Mouse (Mus musculus) liver, embryonic 14.5 days (tissue): ENCODE data around the gene Eps8l1. TPM values are rescaled to one million over a fixed set of nuclear protein-coding genes. Genes with fewer than 3 reads are reported as not detected.
"Not testable (repeated sequence)": the region's sequence is repeated elsewhere in the genome, so short reads cannot be mapped to it uniquely, and the experiment has no call there.

Experiments used
- ATAC-seq: fragments of 200-750 bp; cut with Nextera tagmentation; 2 replicates; pipeline ENCODE4 v1.8.0; 2017; ENCODE audit warnings: moderate number of reproducible peaks, mild to moderate bottlenecking, moderate library complexity; ENCODE audit not compliant: insufficient read depth
- DNase-seq, 3 experiments: peaks; one replicate each; pipeline ENCODE4 v3.0.0-alpha.2; 2012 to 2013; ENCODE audit warnings: low read depth in 3 of 3, low spot score in 3 of 3
- H3K27ac ChIP-seq: fragments of 300-500 bp; sonication (generic); 2 replicates; pipeline ENCODE4 v1.5.1; 2014; ENCODE audit warnings: moderate library complexity, mild to moderate bottlenecking, control low read depth, inconsistent platforms
- H3K27me3 ChIP-seq: fragments of 300-500 bp; sonication (generic); 2 replicates; pipeline ENCODE4 v1.6.1; 2014; ENCODE audit warnings: mild to moderate bottlenecking, low read length, moderate library complexity; ENCODE audit not compliant: control insufficient read depth, insufficient read depth
- H3K36me3 ChIP-seq: fragments of 300-500 bp; sonication (generic); replicated peaks from 2 replicates; pipeline ENCODE4 v1.6.1; 2014; ENCODE audit warnings: low read depth; ENCODE audit not compliant: control insufficient read depth, insufficient read depth
- H3K4me1 ChIP-seq, 2 experiments: fragments of 200-500 bp in 1 of 2; fragments of 300-500 bp in 1 of 2; sonication (generic) in 1 of 2; replicated peaks; 2 replicates each; pipeline ENCODE4 v1.6.1; 2012 to 2014; ENCODE audit warnings: antibody characterized with exemption in 1 of 2, inconsistent platforms in 1 of 2, low read length in 1 of 2; ENCODE audit not compliant: control insufficient read depth in 2 of 2, insufficient read depth in 2 of 2
- H3K4me2 ChIP-seq: fragments of 300-500 bp; sonication (generic); 2 replicates; pipeline ENCODE4 v1.6.1; 2014; ENCODE audit warnings: low read depth, mild to moderate bottlenecking, control low read depth, moderate library complexity
- H3K4me3 ChIP-seq, 2 experiments: fragments of 200-500 bp in 1 of 2; fragments of 300-500 bp in 1 of 2; sonication (generic) in 1 of 2; 2 replicates each; pipeline ENCODE4 v1.5.1; 2012 to 2014; ENCODE audit warnings: low read depth in 2 of 2, low read length in 2 of 2, mild to moderate bottlenecking in 2 of 2, control low read depth in 1 of 2, inconsistent platforms in 1 of 2, moderate library complexity in 1 of 2; ENCODE audit not compliant: insufficient read depth in 1 of 2
- H3K9ac ChIP-seq: fragments of 300-500 bp; sonication (generic); replicated peaks from 2 replicates; pipeline ENCODE4 v1.6.1; 2014; ENCODE audit warnings: mild to moderate bottlenecking, control low read depth, moderate library complexity
- H3K9me3 ChIP-seq: fragments of 300-500 bp; sonication (generic); 2 replicates; pipeline ENCODE4 v1.6.1; 2016; ENCODE audit warnings: low read length, mixed read lengths; ENCODE audit not compliant: control insufficient read depth
- CTCF ChIP-seq: IDR thresholded peaks from 2 replicates; pipeline ENCODE4 v1.5.1; 2016; ENCODE audit warnings: antibody characterized with exemption, low read depth, control low read depth
- EP300 ChIP-seq: IDR thresholded peaks from 2 replicates; pipeline ENCODE4 v1.6.1; 2016; ENCODE audit warnings: antibody characterized with exemption, low read depth
- WGBS: fragments of 180-500 bp; shearing (Covaris S2); extraction: QIAGEN DNeasy Blood & Tissue Kit; methylation state at CpG from one replicate; pipeline ENCODE4 v1.1.7; 2014; ENCODE audit not compliant: insufficient replicate concordance; 5-methylcytosine and 5-hydroxymethylcytosine counted together
- polyA plus RNA-seq, 2 experiments: library from polyadenylated mRNA; depleted of rRNA in 1 of 2; stranded (reverse) in 1 of 2; unstranded in 1 of 2; fragments of >200 nt; fragmentation: Nextera tagmentation in 1 of 2; extraction: Ambion mirVana in 1 of 2; gene quantifications; 2 replicates each; pipeline versions ENCODE4 v1.2.1 to v1.2.3; 2012 to 2014

Gene Eps8l1
- polyA plus RNA-seq (2012; rRNA removed) (1.0 and 1.6 TPM in 2 replicates), polyA plus RNA-seq (2014; fragmentation: Nextera tagmentation; extraction: Ambion mirVana) (0.10 and 1.2 TPM in 2 replicates)

DNA sequence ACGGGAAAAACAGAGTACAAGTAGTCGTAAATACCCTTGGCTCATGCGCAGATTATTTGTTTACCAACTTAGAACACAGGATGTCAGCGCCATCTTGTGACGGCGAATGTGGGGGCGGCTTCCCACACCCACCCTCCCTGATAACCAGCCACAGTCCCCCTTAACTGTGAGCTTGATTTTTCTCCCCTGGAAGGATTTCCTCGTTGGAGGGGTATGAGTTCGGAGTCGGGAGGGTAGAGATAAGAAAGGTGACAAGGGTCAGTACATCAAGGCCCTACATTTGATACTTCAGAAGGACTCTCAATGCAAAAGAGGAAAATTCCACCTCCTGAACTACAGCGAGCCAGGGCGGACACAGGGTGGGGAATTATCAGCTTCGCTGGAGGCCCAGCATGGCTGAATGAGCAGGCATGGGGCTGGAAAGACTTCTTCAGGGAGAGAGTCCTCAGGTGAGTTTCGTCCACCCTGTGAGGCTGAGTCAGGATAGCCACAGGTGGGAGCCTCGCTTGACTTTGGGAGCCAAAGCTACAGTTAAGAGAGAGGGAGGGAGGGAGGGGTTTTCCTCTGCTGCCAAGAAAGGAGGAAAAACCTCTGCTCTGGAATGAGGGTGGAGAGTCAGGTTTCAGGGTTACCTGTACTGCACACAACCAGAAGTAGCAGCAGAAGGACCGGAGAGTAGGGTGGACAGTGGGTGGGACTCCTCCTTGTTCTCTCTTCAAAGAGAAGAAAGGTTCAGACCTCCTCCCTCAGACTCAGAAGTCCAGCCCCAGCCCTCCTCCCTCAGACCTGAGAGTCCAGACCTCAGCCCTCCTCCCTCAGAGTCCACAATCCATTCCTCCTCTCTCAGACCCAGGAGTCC, at the start of gene Eps8l1:
TSS of gene Eps8l1 (plus strand) at position 99 of the 859 bp plus-strand sequence.
- Histone ChIP-seq H3K9me3 (no peaks in the 10 kb centered on the region), H3K4me3 (peak within 1 kb of the TSS; percentile 49 to 54), H3K36me3 (no peaks in the 10 kb centered on the region), H3K4me2 (peak within 1 kb of the TSS; percentile 44), H3K27ac (peak within 1 kb of the TSS; percentile 74), H3K4me1 (no peaks in the 10 kb centered on the region; a peak in 1 of 4 replicates), H3K27me3 (no peaks in the 10 kb centered on the region), H3K9ac (peak within 1 kb of the TSS; percentile 63)
- TF ChIP-seq CTCF = no peak
- no peak for TF ChIP-seq EP300
- no peak for DNase-seq
- 47% methylated on average over 13 of the region's 16 CpGs for WGBS
- peak; percentile 78; the same call in 1 of the 2 replicates for ATAC-seq

GRCm38 (mm10) chr7:4412406-4412805, 48.1 kb upstream of the Eps8l1 start:
- not testable (repeated sequence) for H3K27ac ChIP-seq, H3K4me2 ChIP-seq, H3K27me3 ChIP-seq, H3K9ac ChIP-seq, ATAC-seq, H3K4me1 ChIP-seq, DNase-seq, H3K36me3 ChIP-seq, H3K4me3 ChIP-seq, H3K9me3 ChIP-seq
- WGBS = 79% methylated on average over 15 of the region's 15 CpGs

GRCm38 (mm10) chr7:4419681-4420080, 40.8 kb upstream of the Eps8l1 start:
- Histone ChIP-seq H3K9ac (no peak overlapping the region), H3K27me3 (no peaks in the 10 kb centered on the region), H3K27ac (no peak overlapping the region), H3K4me1 (no peaks in the 10 kb centered on the region), H3K36me3 (no peaks in the 10 kb centered on the region), H3K4me3 (no peak overlapping the region), H3K9me3 (no peaks in the 10 kb centered on the region), H3K4me2 (no peak overlapping the region)
- ATAC-seq = no peak
- DNase-seq = no peak
- 59% methylated on average over 6 of the region's 6 CpGs for WGBS
- TF ChIP-seq CTCF = no peak
- no peak for TF ChIP-seq EP300

- ATAC-seq = no peak
- TF ChIP-seq EP300 (no peak), CTCF (no peak)
- 27% methylated on average over 4 of the region's 4 CpGs for WGBS
- no peaks in the 10 kb centered on the region for H3K27me3 ChIP-seq
- H3K4me1 ChIP-seq = no peaks in the 10 kb centered on the region
- no peak overlapping the region for H3K4me3 ChIP-seq
- no peak overlapping the region for H3K27ac ChIP-seq
- H3K9ac ChIP-seq = no peak overlapping the region
- H3K4me2 ChIP-seq = no peak overlapping the region
- DNase-seq = no peak
- H3K9me3 ChIP-seq = no peaks in the 10 kb centered on the region
- H3K36me3 ChIP-seq = no peaks in the 10 kb centered on the region
Measured at GRCm38 (mm10) chr7:4420230-4420629, 40.2 kb upstream of the Eps8l1 start.

DNA sequence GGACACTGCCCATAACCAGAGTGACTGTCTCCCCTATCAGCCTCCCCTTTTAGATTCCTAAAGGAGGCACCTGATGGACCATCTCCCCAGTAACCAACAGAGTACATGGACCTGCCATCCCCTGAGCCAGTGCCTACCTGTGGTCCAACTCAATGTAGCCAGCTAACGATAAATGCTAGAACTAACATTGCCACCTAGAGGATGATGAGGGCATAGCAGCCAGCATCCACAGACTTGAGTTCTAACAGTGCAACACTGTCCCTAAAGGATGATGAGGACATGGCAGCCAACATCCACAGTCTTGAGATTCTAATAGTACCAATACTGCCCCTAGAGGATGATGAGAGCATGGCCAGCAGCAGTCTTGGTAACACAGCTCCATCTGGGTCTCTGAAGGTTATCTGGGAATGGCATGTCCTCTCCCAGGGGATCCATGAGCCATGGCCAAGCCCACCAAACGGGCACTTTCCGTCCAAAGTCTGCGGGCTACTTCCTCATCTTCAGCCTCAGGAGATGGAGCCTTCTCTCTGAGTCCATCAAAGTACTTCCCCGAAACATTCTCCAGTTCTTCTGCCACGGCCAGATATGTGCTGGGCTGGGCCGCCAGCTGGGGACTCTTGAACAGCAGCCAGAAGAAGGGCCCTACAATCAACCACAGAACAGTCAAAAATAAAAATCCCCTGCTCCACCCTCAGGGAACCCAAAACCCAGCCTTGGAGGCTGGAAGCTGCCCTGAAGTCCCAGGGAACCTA, 33.1 kb upstream of the Eps8l1 start:
- H3K9ac ChIP-seq = no peak overlapping the region
- H3K4me2 ChIP-seq = no peak overlapping the region
- no peaks in the 10 kb centered on the region for H3K27me3 ChIP-seq
- H3K4me3 ChIP-seq = no peak overlapping the region
- no peaks in the 10 kb centered on the region for H3K4me1 ChIP-seq
- H3K27ac ChIP-seq = no peak overlapping the region
- 45% methylated on average over 7 of the region's 7 CpGs for WGBS
- H3K36me3 ChIP-seq = no peaks in the 10 kb centered on the region; the same call in 1 of the 2 replicates
- ATAC-seq (peak; percentile 87), DNase-seq (peak; percentile 69 to 83 (median 72))
- H3K9me3 ChIP-seq = no peaks in the 10 kb centered on the region
- peak; percentile 100 for TF ChIP-seq CTCF
- no peak for TF ChIP-seq EP300
